Mouse (Mus musculus): ENCODE data around the gene Olfr965. TPM values are rescaled to one million over a fixed set of nuclear protein-coding genes. Genes with fewer than 3 reads are reported as not detected.
"Not testable (repeated sequence)": the region's sequence is repeated elsewhere in the genome, so short reads cannot be mapped to it uniquely, and the experiment has no call there.

The Olfr965 gene
- polyA plus RNA-seq, 2 experiments, result not detected

- ATAC-seq (ENCODE audit: insufficient read depth) (no peak), DNase-seq (ENCODE audit: low read depth in 3 of 3, low spot score in 3 of 3) (no peak)
- no peak overlapping the region for H3K4me3 ChIP-seq (ENCODE audit: insufficient read depth in 1 of 2, low read depth in 2 of 2, low read length in 2 of 2)
- no peaks in the 10 kb centered on the region for H3K36me3 ChIP-seq (replicated peaks; ENCODE audit: control insufficient read depth, insufficient read depth, low read depth)
- no peak overlapping the region for H3K9ac ChIP-seq (replicated peaks)
- H3K9me3 ChIP-seq (ENCODE audit: control insufficient read depth, low read length), result no peaks in the 10 kb centered on the region
- no peak overlapping the region for H3K4me2 ChIP-seq (ENCODE audit: low read depth)
- no peaks in the 10 kb centered on the region for H3K27me3 ChIP-seq (ENCODE audit: control insufficient read depth, insufficient read depth, low read length)
- H3K4me1 ChIP-seq (replicated peaks; ENCODE audit: control insufficient read depth in 2 of 2, insufficient read depth in 2 of 2, low read length in 1 of 2), result no peaks in the 10 kb centered on the region
- TF ChIP-seq CTCF (IDR thresholded peaks at IDR 0.05; ENCODE audit: low read depth) (no peak), EP300 (IDR thresholded peaks at IDR 0.05; ENCODE audit: low read depth) (no peak)
- no peak overlapping the region for H3K27ac ChIP-seq
- WGBS (ENCODE audit: insufficient replicate concordance), result 28% methylated on average over 2 of the region's 2 CpGs
These were observed 31.9 kb upstream of the Olfr965 start for GRCm38 (mm10) chr9:39679280-39679679.

- not testable (repeated sequence) for H3K4me1 ChIP-seq (replicated peaks; ENCODE audit: control insufficient read depth in 2 of 2, insufficient read depth in 2 of 2, low read length in 1 of 2); H3K9ac ChIP-seq (replicated peaks); H3K27me3 ChIP-seq (ENCODE audit: control insufficient read depth, insufficient read depth, low read length); H3K9me3 ChIP-seq (ENCODE audit: control insufficient read depth, low read length); DNase-seq (ENCODE audit: low read depth in 3 of 3, low spot score in 3 of 3); H3K4me2 ChIP-seq (ENCODE audit: low read depth); H3K27ac ChIP-seq; ATAC-seq (ENCODE audit: insufficient read depth); H3K4me3 ChIP-seq (ENCODE audit: insufficient read depth in 1 of 2, low read depth in 2 of 2, low read length in 2 of 2); H3K36me3 ChIP-seq (replicated peaks; ENCODE audit: control insufficient read depth, insufficient read depth, low read depth)
- 75% methylated on average over 7 of the region's 8 CpGs for WGBS (ENCODE audit: insufficient replicate concordance)
These were observed 10.0 kb upstream of the Olfr965 start for GRCm38 (mm10) chr9:39701123-39701522.

GRCm38 (mm10) chr9:39707017-39707416, 4.1 kb upstream of the Olfr965 start, which contains the start of gene Olfr149:
Olfr149 (minus strand) TSS chr9:39707117.
- H3K9me3 ChIP-seq (ENCODE audit: control insufficient read depth, low read length), result no peaks in the 10 kb centered on the region
- H3K4me3 ChIP-seq (ENCODE audit: insufficient read depth in 1 of 2, low read depth in 2 of 2, low read length in 2 of 2), result no peak within 1 kb of the TSS
- H3K4me1 ChIP-seq (replicated peaks; ENCODE audit: control insufficient read depth in 2 of 2, insufficient read depth in 2 of 2, low read length in 1 of 2), result no peaks in the 10 kb centered on the region
- DNase-seq (ENCODE audit: low read depth in 3 of 3, low spot score in 3 of 3), result no peak
- H3K27ac ChIP-seq, result no peak within 1 kb of the TSS
- no peak for ATAC-seq (ENCODE audit: insufficient read depth)
- TF ChIP-seq CTCF (IDR thresholded peaks at IDR 0.05; ENCODE audit: low read depth), result no peak
- TF ChIP-seq EP300 (IDR thresholded peaks at IDR 0.05; ENCODE audit: low read depth), result no peak
- H3K4me2 ChIP-seq (ENCODE audit: low read depth), result no peak within 1 kb of the TSS
- H3K36me3 ChIP-seq (replicated peaks; ENCODE audit: control insufficient read depth, insufficient read depth, low read depth), result no peaks in the 10 kb centered on the region
- H3K9ac ChIP-seq (replicated peaks), result no peak within 1 kb of the TSS
- no peaks in the 10 kb centered on the region for H3K27me3 ChIP-seq (ENCODE audit: control insufficient read depth, insufficient read depth, low read length)

GRCm38 (mm10) chr9:39708958-39709357, 2.2 kb upstream of the Olfr965 start:
- ATAC-seq (ENCODE audit: insufficient read depth), result no peak
- no peak overlapping the region for H3K4me3 ChIP-seq (ENCODE audit: insufficient read depth in 1 of 2, low read depth in 2 of 2, low read length in 2 of 2)
- H3K27me3 ChIP-seq (ENCODE audit: control insufficient read depth, insufficient read depth, low read length), result no peaks in the 10 kb centered on the region
- H3K4me2 ChIP-seq (ENCODE audit: low read depth), result no peak overlapping the region
- no peaks in the 10 kb centered on the region for H3K36me3 ChIP-seq (replicated peaks; ENCODE audit: control insufficient read depth, insufficient read depth, low read depth)
- H3K27ac ChIP-seq, result no peak overlapping the region
- TF ChIP-seq EP300 (IDR thresholded peaks at IDR 0.05; ENCODE audit: low read depth), result no peak
- TF ChIP-seq CTCF (IDR thresholded peaks at IDR 0.05; ENCODE audit: low read depth), result no peak
- 48% methylated on average over 3 of the region's 3 CpGs for WGBS (ENCODE audit: insufficient replicate concordance)
- no peaks in the 10 kb centered on the region for H3K9me3 ChIP-seq (ENCODE audit: control insufficient read depth, low read length)
- no peaks in the 10 kb centered on the region for H3K4me1 ChIP-seq (replicated peaks; ENCODE audit: control insufficient read depth in 2 of 2, insufficient read depth in 2 of 2, low read length in 1 of 2)
- no peak overlapping the region for H3K9ac ChIP-seq (replicated peaks)
- DNase-seq (ENCODE audit: low read depth in 3 of 3, low spot score in 3 of 3), result no peak

- Histone ChIP-seq H3K27ac (no peak within 1 kb of the TSS), H3K4me1 (replicated peaks; ENCODE audit: control insufficient read depth in 2 of 2, insufficient read depth in 2 of 2, low read length in 1 of 2) (no peaks in the 10 kb centered on the region), H3K9ac (replicated peaks) (no peak within 1 kb of the TSS), H3K36me3 (replicated peaks; ENCODE audit: control insufficient read depth, insufficient read depth, low read depth) (no peaks in the 10 kb centered on the region), H3K9me3 (ENCODE audit: control insufficient read depth, low read length) (no peaks in the 10 kb centered on the region), H3K4me2 (ENCODE audit: low read depth) (no peak within 1 kb of the TSS), H3K27me3 (ENCODE audit: control insufficient read depth, insufficient read depth, low read length) (no peaks in the 10 kb centered on the region), H3K4me3 (ENCODE audit: insufficient read depth in 1 of 2, low read depth in 2 of 2, low read length in 2 of 2) (no peak within 1 kb of the TSS)
- TF ChIP-seq EP300 (IDR thresholded peaks at IDR 0.05; ENCODE audit: low read depth) (no peak), CTCF (IDR thresholded peaks at IDR 0.05; ENCODE audit: low read depth) (no peak)
- DNase-seq (ENCODE audit: low read depth in 3 of 3, low spot score in 3 of 3), result no peak
- no peak for ATAC-seq (ENCODE audit: insufficient read depth)
These were observed 19.5 kb downstream of the Olfr965 start, which contains the start of gene Olfr150 for GRCm38 (mm10) chr9:39730678-39731077. Olfr150 (plus strand) TSS chr9:39730978.

- ATAC-seq (ENCODE audit: insufficient read depth) (no peak), DNase-seq (ENCODE audit: low read depth in 3 of 3, low spot score in 3 of 3) (no peak)
- no peaks in the 10 kb centered on the region for H3K36me3 ChIP-seq (replicated peaks; ENCODE audit: control insufficient read depth, insufficient read depth, low read depth)
- no peaks in the 10 kb centered on the region for H3K4me1 ChIP-seq (replicated peaks; ENCODE audit: control insufficient read depth in 2 of 2, insufficient read depth in 2 of 2, low read length in 1 of 2)
- H3K27me3 ChIP-seq (ENCODE audit: control insufficient read depth, insufficient read depth, low read length), result no peaks in the 10 kb centered on the region
- no peaks in the 10 kb centered on the region for H3K9me3 ChIP-seq (ENCODE audit: control insufficient read depth, low read length)
- H3K9ac ChIP-seq (replicated peaks), result no peak overlapping the region
- H3K4me2 ChIP-seq (ENCODE audit: low read depth), result no peak overlapping the region
- H3K27ac ChIP-seq, result no peak overlapping the region
- TF ChIP-seq EP300 (IDR thresholded peaks at IDR 0.05; ENCODE audit: low read depth) (no peak), CTCF (IDR thresholded peaks at IDR 0.05; ENCODE audit: low read depth) (no peak)
- H3K4me3 ChIP-seq (ENCODE audit: insufficient read depth in 1 of 2, low read depth in 2 of 2, low read length in 2 of 2), result no peak overlapping the region
- 79% methylated on average over 1 of the region's 1 CpGs for WGBS (ENCODE audit: insufficient replicate concordance)
These were observed 29.6 kb downstream of the Olfr965 start for GRCm38 (mm10) chr9:39740741-39741140.
